Mouse (Mus musculus) testis, adult 2 months (tissue): Measurements from ENCODE around the gene Hoxa13.

Source experiments
- CTCF ChIP-seq: fragments of 200-500 bp; IDR thresholded peaks from 2 replicates; pipeline ENCODE4 v1.5.1; 2012; ENCODE audit warnings: low read depth, mild to moderate bottlenecking, inconsistent platforms, low read length, moderate library complexity; ENCODE audit not compliant: control insufficient read depth, insufficient read depth, insufficient replicate concordance
- POLR2A ChIP-seq: fragments of 200-500 bp; IDR thresholded peaks from 2 replicates; pipeline ENCODE4 v1.6.1; 2012; ENCODE audit warnings: low read depth, mild to moderate bottlenecking, inconsistent platforms, low read length, moderate library complexity; ENCODE audit not compliant: control insufficient read depth

DNA sequence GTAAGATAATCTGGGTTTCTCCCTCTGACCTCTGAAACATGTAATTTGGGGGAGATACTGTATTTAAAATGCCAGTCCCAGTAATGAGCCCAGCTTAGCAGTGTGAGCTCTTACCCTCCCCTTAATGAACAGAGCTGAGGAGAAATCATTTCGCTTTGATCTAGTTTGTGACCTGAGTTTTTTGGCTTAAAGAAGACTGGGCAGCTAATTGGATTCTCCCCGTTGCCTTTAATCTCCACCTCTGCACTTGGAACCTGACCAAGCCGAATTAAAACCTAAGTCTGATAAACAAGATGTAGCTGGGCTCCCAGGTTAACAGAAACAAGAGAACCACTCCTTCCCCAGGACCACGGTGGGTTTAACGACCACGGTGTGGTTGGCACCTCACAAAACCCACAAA, 15.7 kb upstream of the Hoxa13 start:
- TF ChIP-seq CTCF = no peak
- no peak for TF ChIP-seq POLR2A
